Mouse (Mus musculus): ENCODE results near the gene Ptma. TPM values are rescaled to one million over a fixed set of nuclear protein-coding genes. Genes with fewer than 3 reads are reported as not detected.

Ptma gene
- polyA plus RNA-seq, 1 experiment from 2014 or later: 1,651 TPM

- WGBS: 54% methylated on average over 3 of the region's 3 CpGs
- H3K4me2 ChIP-seq (ENCODE audit: low read depth, low read length): no peak overlapping the region
- no peak overlapping the region for H3K9ac ChIP-seq (replicated peaks; ENCODE audit: low read depth, low read length)
- peaks cover 27% of the 10 kb centered on the region; the same call in 1 of the 2 replicates for H3K36me3 ChIP-seq (ENCODE audit: control insufficient read depth, insufficient read depth, low read length)
- no peaks in the 10 kb centered on the region for H3K9me3 ChIP-seq (ENCODE audit: control insufficient read depth, low read length)
- no peak for ATAC-seq (ENCODE audit: low read depth)
- H3K27ac ChIP-seq (ENCODE audit: low read depth, low read length): no peak overlapping the region
- no peak overlapping the region for H3K4me3 ChIP-seq (ENCODE audit: low read depth, low read length)
- no peaks in the 10 kb centered on the region for H3K4me1 ChIP-seq (ENCODE audit: control insufficient read depth, insufficient read depth, low read length)
- no peaks in the 10 kb centered on the region for H3K27me3 ChIP-seq (ENCODE audit: control insufficient read depth, insufficient read depth, low read length)
Observed at GRCm38 (mm10) chr1:86546797-86547196, 20.3 kb downstream of the Ptma start.

GRCm38 (mm10) chr1:86551299-86551698 is 24.8 kb downstream of the Ptma start:
- Histone ChIP-seq H3K36me3 (ENCODE audit: control insufficient read depth, insufficient read depth, low read length) (no peaks in the 10 kb centered on the region), H3K9me3 (ENCODE audit: control insufficient read depth, low read length) (no peaks in the 10 kb centered on the region), H3K4me1 (ENCODE audit: control insufficient read depth, insufficient read depth, low read length) (no peaks in the 10 kb centered on the region), H3K4me3 (ENCODE audit: low read depth, low read length) (no peak overlapping the region), H3K9ac (replicated peaks; ENCODE audit: low read depth, low read length) (no peak overlapping the region), H3K4me2 (ENCODE audit: low read depth, low read length) (no peak overlapping the region), H3K27ac (ENCODE audit: low read depth, low read length) (no peak overlapping the region), H3K27me3 (ENCODE audit: control insufficient read depth, insufficient read depth, low read length) (no peaks in the 10 kb centered on the region)
- WGBS: 87% methylated on average over 4 of the region's 4 CpGs
- ATAC-seq (ENCODE audit: low read depth): no peak

GRCm38 (mm10) chr1:86551877-86552276 is 25.4 kb downstream of the Ptma start:
- H3K9ac ChIP-seq (replicated peaks; ENCODE audit: low read depth, low read length): no peak overlapping the region
- no peak overlapping the region for H3K4me3 ChIP-seq (ENCODE audit: low read depth, low read length)
- no peak overlapping the region for H3K4me2 ChIP-seq (ENCODE audit: low read depth, low read length)
- no peaks in the 10 kb centered on the region for H3K4me1 ChIP-seq (ENCODE audit: control insufficient read depth, insufficient read depth, low read length)
- no peaks in the 10 kb centered on the region for H3K27me3 ChIP-seq (ENCODE audit: control insufficient read depth, insufficient read depth, low read length)
- no peaks in the 10 kb centered on the region; the same call in 1 of the 2 replicates for H3K36me3 ChIP-seq (ENCODE audit: control insufficient read depth, insufficient read depth, low read length)
- WGBS: 82% methylated on average over 2 of the region's 2 CpGs
- no peaks in the 10 kb centered on the region for H3K9me3 ChIP-seq (ENCODE audit: control insufficient read depth, low read length)
- H3K27ac ChIP-seq (ENCODE audit: low read depth, low read length): no peak overlapping the region
- ATAC-seq (ENCODE audit: low read depth): no peak

- Histone ChIP-seq H3K9ac (replicated peaks; ENCODE audit: low read depth, low read length) (no peak overlapping the region), H3K9me3 (ENCODE audit: control insufficient read depth, low read length) (no peaks in the 10 kb centered on the region), H3K36me3 (ENCODE audit: control insufficient read depth, insufficient read depth, low read length) (no peaks in the 10 kb centered on the region; the same call in none of the 2 replicates), H3K4me3 (ENCODE audit: low read depth, low read length) (no peak overlapping the region), H3K4me1 (ENCODE audit: control insufficient read depth, insufficient read depth, low read length) (no peaks in the 10 kb centered on the region), H3K4me2 (ENCODE audit: low read depth, low read length) (no peak overlapping the region), H3K27ac (ENCODE audit: low read depth, low read length) (no peak overlapping the region), H3K27me3 (ENCODE audit: control insufficient read depth, insufficient read depth, low read length) (no peaks in the 10 kb centered on the region)
- ATAC-seq (ENCODE audit: low read depth): no peak
- WGBS: 89% methylated on average over 3 of the region's 3 CpGs
Observed at GRCm38 (mm10) chr1:86555665-86556064, 29.1 kb downstream of the Ptma start.

GRCm38 (mm10) chr1:86557872-86558271 is 31.3 kb downstream of the Ptma start:
- Histone ChIP-seq H3K9ac (replicated peaks; ENCODE audit: low read depth, low read length) (no peak overlapping the region), H3K4me2 (ENCODE audit: low read depth, low read length) (no peak overlapping the region), H3K27me3 (ENCODE audit: control insufficient read depth, insufficient read depth, low read length) (no peaks in the 10 kb centered on the region), H3K4me3 (ENCODE audit: low read depth, low read length) (no peak overlapping the region), H3K36me3 (ENCODE audit: control insufficient read depth, insufficient read depth, low read length) (no peaks in the 10 kb centered on the region; the same call in none of the 2 replicates), H3K27ac (ENCODE audit: low read depth, low read length) (no peak overlapping the region), H3K4me1 (ENCODE audit: control insufficient read depth, insufficient read depth, low read length) (no peaks in the 10 kb centered on the region), H3K9me3 (ENCODE audit: control insufficient read depth, low read length) (no peaks in the 10 kb centered on the region)
- ATAC-seq (ENCODE audit: low read depth): no peak
- 83% methylated on average over 7 of the region's 7 CpGs for WGBS

DNA sequence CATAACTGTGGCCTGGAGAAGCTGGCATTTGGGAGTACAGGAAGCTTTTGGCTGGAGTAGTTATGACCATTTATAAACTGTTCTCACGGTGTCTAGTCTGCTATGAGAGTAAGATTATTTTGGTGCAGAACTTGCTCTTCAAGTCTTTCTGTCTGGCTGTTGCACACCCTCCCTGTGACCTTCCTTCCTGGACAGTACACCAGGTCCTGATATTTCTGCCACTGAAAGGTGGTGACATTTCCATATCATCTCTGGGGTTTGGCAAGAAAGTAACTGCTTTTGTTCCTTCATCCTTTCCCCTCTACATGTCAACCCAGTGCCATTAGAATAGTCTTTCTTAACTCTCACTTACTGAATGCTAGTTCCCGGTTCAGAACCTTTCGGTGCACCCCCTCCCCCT is 32.7 kb downstream of the Ptma start:
- no peak for ATAC-seq (ENCODE audit: low read depth)
- H3K9me3 ChIP-seq (ENCODE audit: control insufficient read depth, low read length): no peaks in the 10 kb centered on the region
- peaks cover 9% of the 10 kb centered on the region for H3K36me3 ChIP-seq (ENCODE audit: control insufficient read depth, insufficient read depth, low read length)
- no peak overlapping the region for H3K4me2 ChIP-seq (ENCODE audit: low read depth, low read length)
- H3K27me3 ChIP-seq (ENCODE audit: control insufficient read depth, insufficient read depth, low read length): no peaks in the 10 kb centered on the region
- WGBS: 99% methylated on average over 3 of the region's 3 CpGs
- H3K4me3 ChIP-seq (ENCODE audit: low read depth, low read length): no peak overlapping the region
- no peak overlapping the region for H3K9ac ChIP-seq (replicated peaks; ENCODE audit: low read depth, low read length)
- H3K27ac ChIP-seq (ENCODE audit: low read depth, low read length): no peak overlapping the region
- no peaks in the 10 kb centered on the region for H3K4me1 ChIP-seq (ENCODE audit: control insufficient read depth, insufficient read depth, low read length)

DNA sequence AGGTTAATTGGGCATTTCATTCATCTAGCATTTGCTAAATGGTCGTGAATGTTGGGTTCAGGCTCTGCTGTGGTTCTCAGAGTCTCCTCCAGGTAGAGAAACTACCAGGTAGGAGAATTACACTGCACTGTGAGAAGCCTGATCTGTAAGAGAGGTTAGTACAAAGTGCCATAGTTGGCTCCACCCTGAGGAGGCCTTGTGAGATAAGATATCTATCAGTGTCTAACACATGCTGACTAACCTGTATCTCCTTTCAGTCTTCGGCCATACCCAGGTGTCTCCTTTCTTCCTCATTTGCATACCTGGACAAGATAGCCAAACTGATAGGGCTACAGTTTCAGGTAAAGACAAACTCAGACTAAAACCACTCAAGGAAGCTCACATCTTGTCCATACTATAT is 36.1 kb downstream of the Ptma start:
- Histone ChIP-seq H3K4me2 (ENCODE audit: low read depth, low read length) (no peak overlapping the region), H3K27me3 (ENCODE audit: control insufficient read depth, insufficient read depth, low read length) (no peaks in the 10 kb centered on the region)
- 91% methylated on average over 2 of the region's 2 CpGs for WGBS

GRCm38 (mm10) chr1:86568409-86568808 is 41.9 kb downstream of the Ptma start:
- peaks cover 7% of the 10 kb centered on the region for H3K36me3 ChIP-seq (ENCODE audit: control insufficient read depth, insufficient read depth, low read length)
- WGBS: 84% methylated on average over 2 of the region's 2 CpGs
- no peaks in the 10 kb centered on the region for H3K9me3 ChIP-seq (ENCODE audit: control insufficient read depth, low read length)
- H3K27ac ChIP-seq (ENCODE audit: low read depth, low read length): no peak overlapping the region
- no peak overlapping the region for H3K4me3 ChIP-seq (ENCODE audit: low read depth, low read length)
- no peaks in the 10 kb centered on the region for H3K27me3 ChIP-seq (ENCODE audit: control insufficient read depth, insufficient read depth, low read length)
- H3K4me1 ChIP-seq (ENCODE audit: control insufficient read depth, insufficient read depth, low read length): no peaks in the 10 kb centered on the region
- H3K9ac ChIP-seq (replicated peaks; ENCODE audit: low read depth, low read length): no peak overlapping the region
- no peak for ATAC-seq (ENCODE audit: low read depth)
- no peak overlapping the region for H3K4me2 ChIP-seq (ENCODE audit: low read depth, low read length)

More for the DNA sequence above, 36.1 kb downstream of the Ptma start:
- Histone ChIP-seq H3K4me3 (ENCODE audit: low read depth, low read length) (no peak overlapping the region), H3K4me1 (ENCODE audit: control insufficient read depth, insufficient read depth, low read length) (no peaks in the 10 kb centered on the region), H3K27ac (ENCODE audit: low read depth, low read length) (no peak overlapping the region), H3K9me3 (ENCODE audit: control insufficient read depth, low read length) (no peaks in the 10 kb centered on the region), H3K36me3 (ENCODE audit: control insufficient read depth, insufficient read depth, low read length) (peaks cover 9% of the 10 kb centered on the region), H3K9ac (replicated peaks; ENCODE audit: low read depth, low read length) (no peak overlapping the region)
- no peak for ATAC-seq (ENCODE audit: low read depth)

GRCm38 (mm10) chr1:86569292-86569860 is 42.9 kb downstream of the Ptma start:
- 77% methylated on average over 2 of the region's 2 CpGs for WGBS
- Histone ChIP-seq H3K27ac (ENCODE audit: low read depth, low read length) (no peak overlapping the region), H3K4me2 (ENCODE audit: low read depth, low read length) (no peak overlapping the region), H3K9me3 (ENCODE audit: control insufficient read depth, low read length) (no peaks in the 10 kb centered on the region), H3K27me3 (ENCODE audit: control insufficient read depth, insufficient read depth, low read length) (no peaks in the 10 kb centered on the region), H3K36me3 (ENCODE audit: control insufficient read depth, insufficient read depth, low read length) (no peaks in the 10 kb centered on the region), H3K4me3 (ENCODE audit: low read depth, low read length) (no peak overlapping the region), H3K4me1 (ENCODE audit: control insufficient read depth, insufficient read depth, low read length) (no peaks in the 10 kb centered on the region), H3K9ac (replicated peaks; ENCODE audit: low read depth, low read length) (no peak overlapping the region)
- ATAC-seq (ENCODE audit: low read depth): no peak
